Mouse (Mus musculus): ENCODE data around the gene App. TPM values are rescaled to one million over a fixed set of nuclear protein-coding genes. Genes with fewer than 3 reads are reported as not detected.

Gene App
- polyA plus RNA-seq, 1 experiment from 2014 or later: 287 TPM

- H3K4me3 ChIP-seq (replicated peaks; ENCODE audit: low read length): no peak overlapping the region
- peak; percentile 58 for ATAC-seq
- H3K36me3 ChIP-seq (ENCODE audit: control insufficient read depth, insufficient read depth): peaks cover 2% of the 10 kb centered on the region
- 79% methylated on average over 10 of the region's 10 CpGs for WGBS
- H3K27ac ChIP-seq (ENCODE audit: low read length): no peak overlapping the region; the same call in 1 of the 2 replicates
- H3K4me2 ChIP-seq (ENCODE audit: low read length): no peak overlapping the region
- H3K9me3 ChIP-seq (ENCODE audit: control insufficient read depth, low read length): no peaks in the 10 kb centered on the region
- H3K4me1 ChIP-seq (replicated peaks; ENCODE audit: control insufficient read depth, insufficient read depth, low read length): no peaks in the 10 kb centered on the region; the same call in 1 of the 2 replicates
- no peak overlapping the region for H3K9ac ChIP-seq (replicated peaks; ENCODE audit: low read depth, low read length)
- no peaks in the 10 kb centered on the region for H3K27me3 ChIP-seq (replicated peaks; ENCODE audit: control insufficient read depth, insufficient read depth, low read length)
These were observed 135.5 kb downstream of the App start for GRCm38 (mm10) chr16:85037969-85038644.

GRCm38 (mm10) chr16:85035815-85036214, 137.8 kb downstream of the App start:
- ATAC-seq: no peak
- no peaks in the 10 kb centered on the region for H3K4me1 ChIP-seq (replicated peaks; ENCODE audit: control insufficient read depth, insufficient read depth, low read length)
- peaks cover 8% of the 10 kb centered on the region; the same call in 1 of the 2 replicates for H3K36me3 ChIP-seq (ENCODE audit: control insufficient read depth, insufficient read depth)
- H3K4me3 ChIP-seq (replicated peaks; ENCODE audit: low read length): no peak overlapping the region
- no peaks in the 10 kb centered on the region for H3K27me3 ChIP-seq (replicated peaks; ENCODE audit: control insufficient read depth, insufficient read depth, low read length)
- H3K27ac ChIP-seq (ENCODE audit: low read length): no peak overlapping the region
- no peaks in the 10 kb centered on the region for H3K9me3 ChIP-seq (ENCODE audit: control insufficient read depth, low read length)
- H3K9ac ChIP-seq (replicated peaks; ENCODE audit: low read depth, low read length): no peak overlapping the region
- H3K4me2 ChIP-seq (ENCODE audit: low read length): no peak overlapping the region
- WGBS: 88% methylated on average over 5 of the region's 5 CpGs

GRCm38 (mm10) chr16:85033747-85034146, 139.8 kb downstream of the App start:
- Histone ChIP-seq H3K27ac (ENCODE audit: low read length) (no peak overlapping the region), H3K36me3 (ENCODE audit: control insufficient read depth, insufficient read depth) (peaks cover 16% of the 10 kb centered on the region), H3K9me3 (ENCODE audit: control insufficient read depth, low read length) (no peaks in the 10 kb centered on the region), H3K9ac (replicated peaks; ENCODE audit: low read depth, low read length) (no peak overlapping the region), H3K27me3 (replicated peaks; ENCODE audit: control insufficient read depth, insufficient read depth, low read length) (no peaks in the 10 kb centered on the region), H3K4me2 (ENCODE audit: low read length) (no peak overlapping the region), H3K4me1 (replicated peaks; ENCODE audit: control insufficient read depth, insufficient read depth, low read length) (no peaks in the 10 kb centered on the region), H3K4me3 (replicated peaks; ENCODE audit: low read length) (no peak overlapping the region)
- 86% methylated on average over 5 of the region's 5 CpGs for WGBS
- ATAC-seq: no peak

- Histone ChIP-seq H3K4me3 (replicated peaks; ENCODE audit: low read length) (no peak overlapping the region), H3K9ac (replicated peaks; ENCODE audit: low read depth, low read length) (no peak overlapping the region), H3K4me1 (replicated peaks; ENCODE audit: control insufficient read depth, insufficient read depth, low read length) (no peaks in the 10 kb centered on the region), H3K9me3 (ENCODE audit: control insufficient read depth, low read length) (no peaks in the 10 kb centered on the region), H3K27me3 (replicated peaks; ENCODE audit: control insufficient read depth, insufficient read depth, low read length) (no peaks in the 10 kb centered on the region), H3K27ac (ENCODE audit: low read length) (no peak overlapping the region), H3K36me3 (ENCODE audit: control insufficient read depth, insufficient read depth) (peaks cover 23% of the 10 kb centered on the region), H3K4me2 (ENCODE audit: low read length) (no peak overlapping the region)
- 78% methylated on average over 12 of the region's 12 CpGs for WGBS
- no peak for ATAC-seq
These were observed 142.8 kb downstream of the App start for GRCm38 (mm10) chr16:85030810-85031209.

GRCm38 (mm10) chr16:85028396-85028795, 145.2 kb downstream of the App start:
- Histone ChIP-seq H3K4me1 (replicated peaks; ENCODE audit: control insufficient read depth, insufficient read depth, low read length) (no peaks in the 10 kb centered on the region), H3K27ac (ENCODE audit: low read length) (no peak overlapping the region), H3K4me2 (ENCODE audit: low read length) (no peak overlapping the region), H3K9ac (replicated peaks; ENCODE audit: low read depth, low read length) (no peak overlapping the region), H3K4me3 (replicated peaks; ENCODE audit: low read length) (no peak overlapping the region), H3K9me3 (ENCODE audit: control insufficient read depth, low read length) (no peaks in the 10 kb centered on the region), H3K36me3 (ENCODE audit: control insufficient read depth, insufficient read depth) (peaks cover 42% of the 10 kb centered on the region), H3K27me3 (replicated peaks; ENCODE audit: control insufficient read depth, insufficient read depth, low read length) (no peaks in the 10 kb centered on the region)
- WGBS: 93% methylated on average over 4 of the region's 4 CpGs
- ATAC-seq: no peak

GRCm38 (mm10) chr16:85024706-85025105, 148.9 kb downstream of the App start:
- Histone ChIP-seq H3K4me2 (ENCODE audit: low read length) (no peak overlapping the region), H3K9me3 (ENCODE audit: control insufficient read depth, low read length) (no peaks in the 10 kb centered on the region), H3K27me3 (replicated peaks; ENCODE audit: control insufficient read depth, insufficient read depth, low read length) (no peaks in the 10 kb centered on the region), H3K9ac (replicated peaks; ENCODE audit: low read depth, low read length) (no peak overlapping the region), H3K27ac (ENCODE audit: low read length) (no peak overlapping the region), H3K4me1 (replicated peaks; ENCODE audit: control insufficient read depth, insufficient read depth, low read length) (no peaks in the 10 kb centered on the region), H3K36me3 (ENCODE audit: control insufficient read depth, insufficient read depth) (peaks cover 29% of the 10 kb centered on the region), H3K4me3 (replicated peaks; ENCODE audit: low read length) (no peak overlapping the region)
- WGBS: 99% methylated on average over 8 of the region's 8 CpGs
- ATAC-seq: no peak

GRCm38 (mm10) chr16:85023106-85023505, 150.5 kb downstream of the App start:
- Histone ChIP-seq H3K9ac (replicated peaks; ENCODE audit: low read depth, low read length) (no peak overlapping the region), H3K4me2 (ENCODE audit: low read length) (no peak overlapping the region), H3K4me3 (replicated peaks; ENCODE audit: low read length) (no peak overlapping the region), H3K27me3 (replicated peaks; ENCODE audit: control insufficient read depth, insufficient read depth, low read length) (no peaks in the 10 kb centered on the region), H3K36me3 (ENCODE audit: control insufficient read depth, insufficient read depth) (peaks cover 25% of the 10 kb centered on the region), H3K27ac (ENCODE audit: low read length) (no peak overlapping the region), H3K4me1 (replicated peaks; ENCODE audit: control insufficient read depth, insufficient read depth, low read length) (no peaks in the 10 kb centered on the region; the same call in 1 of the 2 replicates), H3K9me3 (ENCODE audit: control insufficient read depth, low read length) (no peaks in the 10 kb centered on the region)
- ATAC-seq: no peak
- WGBS: 86% methylated on average over 3 of the region's 3 CpGs

GRCm38 (mm10) chr16:85020696-85021323, 152.8 kb downstream of the App start:
- Histone ChIP-seq H3K9ac (replicated peaks; ENCODE audit: low read depth, low read length) (no peak overlapping the region), H3K4me1 (replicated peaks; ENCODE audit: control insufficient read depth, insufficient read depth, low read length) (no peaks in the 10 kb centered on the region; the same call in 1 of the 2 replicates), H3K4me3 (replicated peaks; ENCODE audit: low read length) (no peak overlapping the region), H3K36me3 (ENCODE audit: control insufficient read depth, insufficient read depth) (peaks cover 19% of the 10 kb centered on the region), H3K4me2 (ENCODE audit: low read length) (no peak overlapping the region), H3K27me3 (replicated peaks; ENCODE audit: control insufficient read depth, insufficient read depth, low read length) (no peaks in the 10 kb centered on the region), H3K9me3 (ENCODE audit: control insufficient read depth, low read length) (no peaks in the 10 kb centered on the region), H3K27ac (ENCODE audit: low read length) (no peak overlapping the region)
- ATAC-seq: no peak
- WGBS: 84% methylated on average over 9 of the region's 9 CpGs

GRCm38 (mm10) chr16:85019273-85019672, 154.3 kb downstream of the App start:
- Histone ChIP-seq H3K9me3 (ENCODE audit: control insufficient read depth, low read length) (no peaks in the 10 kb centered on the region), H3K4me3 (replicated peaks; ENCODE audit: low read length) (no peak overlapping the region), H3K27ac (ENCODE audit: low read length) (no peak overlapping the region), H3K4me2 (ENCODE audit: low read length) (no peak overlapping the region), H3K9ac (replicated peaks; ENCODE audit: low read depth, low read length) (no peak overlapping the region), H3K36me3 (ENCODE audit: control insufficient read depth, insufficient read depth) (peaks cover 17% of the 10 kb centered on the region), H3K4me1 (replicated peaks; ENCODE audit: control insufficient read depth, insufficient read depth, low read length) (no peaks in the 10 kb centered on the region; the same call in 1 of the 2 replicates), H3K27me3 (replicated peaks; ENCODE audit: control insufficient read depth, insufficient read depth, low read length) (no peaks in the 10 kb centered on the region)
- ATAC-seq: peak; percentile 58
- 23% methylated on average over 5 of the region's 5 CpGs for WGBS

Measured in forebrain, embryonic 16.5 days (tissue).